Mouse (Mus musculus) neural tube, embryonic 12.5 days (tissue): ENCODE measurements at regions not wholly inside any gene's neighbourhood (a gene's known extent, or its start where the extent isn't known, plus 50 kb on each side); places are given as distances from the start of the nearest gene placed in this dataset.

Experiments
- ATAC-seq: fragments of 200-750 bp; cut with Nextera tagmentation; 2 replicates; pipeline ENCODE4 v1.8.0; 2017; ENCODE audit warnings: low read depth, mild to moderate bottlenecking, moderate TSS enrichment, moderate library complexity; ENCODE audit not compliant: low FRiP score
- H3K27ac ChIP-seq: fragments of 300-500 bp; sonication (generic); 2 replicates; pipeline ENCODE4 v1.5.1; 2016
- H3K27me3 ChIP-seq: fragments of 300-500 bp; sonication (generic); replicated peaks from 2 replicates; pipeline ENCODE4 v1.6.1; 2016; ENCODE audit warnings: mild to moderate bottlenecking
- H3K36me3 ChIP-seq: fragments of 300-500 bp; sonication (generic); 2 replicates; pipeline ENCODE4 v1.6.1; 2016; ENCODE audit warnings: mild to moderate bottlenecking
- H3K4me1 ChIP-seq: fragments of 300-500 bp; sonication (generic); 2 replicates; pipeline ENCODE4 v1.6.1; 2016
- H3K4me2 ChIP-seq: fragments of 300-500 bp; sonication (generic); replicated peaks from 2 replicates; pipeline ENCODE4 v1.6.1; 2016; ENCODE audit warnings: mild to moderate bottlenecking
- H3K4me3 ChIP-seq: fragments of 300-500 bp; sonication (generic); 2 replicates; pipeline ENCODE4 v1.5.1; 2016
- H3K9ac ChIP-seq: fragments of 300-500 bp; sonication (generic); 2 replicates; pipeline ENCODE4 v1.6.1; 2016; ENCODE audit warnings: mild to moderate bottlenecking
- H3K9me3 ChIP-seq: fragments of 300-500 bp; sonication (generic); 2 replicates; pipeline ENCODE4 v1.6.1; 2016; ENCODE audit warnings: mild to moderate bottlenecking
- WGBS: fragments of 180-500 bp; shearing (Covaris S2); methylation state at CpG from one replicate; pipeline ENCODE4 v1.1.7; 2016; 5-methylcytosine and 5-hydroxymethylcytosine counted together

GRCm38 (mm10) chr2:139325501-139325900 is 168.2 kb upstream of the Sptlc3 start:
- Histone ChIP-seq H3K9ac (no peak overlapping the region), H3K9me3 (no peaks in the 10 kb centered on the region), H3K4me3 (no peak overlapping the region), H3K4me1 (no peaks in the 10 kb centered on the region), H3K4me2 (no peak overlapping the region), H3K36me3 (no peaks in the 10 kb centered on the region), H3K27me3 (no peaks in the 10 kb centered on the region), H3K27ac (no peak overlapping the region)
- 84% methylated on average over 3 of the region's 3 CpGs for WGBS
- ATAC-seq, result no peak

GRCm38 (mm10) chr2:139334681-139335080 is 159.0 kb upstream of the Sptlc3 start:
- no peak overlapping the region for H3K9ac ChIP-seq
- no peak overlapping the region for H3K27ac ChIP-seq
- ATAC-seq, result no peak
- WGBS, result 62% methylated on average over 1 of the region's 1 CpGs
- H3K4me3 ChIP-seq, result no peak overlapping the region
- H3K9me3 ChIP-seq, result no peaks in the 10 kb centered on the region
- no peaks in the 10 kb centered on the region for H3K4me1 ChIP-seq
- no peaks in the 10 kb centered on the region for H3K27me3 ChIP-seq
- H3K36me3 ChIP-seq, result no peaks in the 10 kb centered on the region
- no peak overlapping the region for H3K4me2 ChIP-seq

- H3K27me3 ChIP-seq, result no peaks in the 10 kb centered on the region
- H3K27ac ChIP-seq, result no peak overlapping the region
- H3K9me3 ChIP-seq, result no peaks in the 10 kb centered on the region
- no peak overlapping the region for H3K4me3 ChIP-seq
- H3K4me2 ChIP-seq, result no peak overlapping the region
- WGBS, result 88% methylated on average over 4 of the region's 4 CpGs
- no peaks in the 10 kb centered on the region for H3K4me1 ChIP-seq
- H3K36me3 ChIP-seq, result no peaks in the 10 kb centered on the region
- ATAC-seq, result no peak
- no peak overlapping the region for H3K9ac ChIP-seq
Observed at GRCm38 (mm10) chr2:139338240-139338639, 155.5 kb upstream of the Sptlc3 start.

GRCm38 (mm10) chr2:139356280-139357010 is 137.3 kb upstream of the Sptlc3 start:
- no peaks in the 10 kb centered on the region for H3K36me3 ChIP-seq
- H3K4me3 ChIP-seq, result no peak overlapping the region
- ATAC-seq, result no peak
- H3K4me2 ChIP-seq, result no peak overlapping the region
- H3K9ac ChIP-seq, result no peak overlapping the region
- no peaks in the 10 kb centered on the region for H3K27me3 ChIP-seq
- H3K27ac ChIP-seq, result no peak overlapping the region
- WGBS, result 87% methylated on average over 3 of the region's 3 CpGs
- H3K9me3 ChIP-seq, result no peaks in the 10 kb centered on the region
- H3K4me1 ChIP-seq, result no peaks in the 10 kb centered on the region

GRCm38 (mm10) chr2:139362245-139362847 is 131.4 kb upstream of the Sptlc3 start:
- Histone ChIP-seq H3K4me3 (no peak overlapping the region), H3K4me1 (no peaks in the 10 kb centered on the region), H3K9me3 (no peaks in the 10 kb centered on the region), H3K4me2 (no peak overlapping the region), H3K27ac (no peak overlapping the region), H3K36me3 (no peaks in the 10 kb centered on the region), H3K27me3 (no peaks in the 10 kb centered on the region), H3K9ac (no peak overlapping the region)
- 89% methylated on average over 1 of the region's 1 CpGs for WGBS
- no peak for ATAC-seq

GRCm38 (mm10) chr2:139370070-139370469 is 123.6 kb upstream of the Sptlc3 start:
- Histone ChIP-seq H3K36me3 (no peaks in the 10 kb centered on the region), H3K27me3 (no peaks in the 10 kb centered on the region), H3K4me1 (no peaks in the 10 kb centered on the region), H3K9me3 (no peaks in the 10 kb centered on the region), H3K27ac (no peak overlapping the region), H3K4me2 (no peak overlapping the region), H3K4me3 (no peak overlapping the region), H3K9ac (no peak overlapping the region)
- WGBS, result 63% methylated on average over 1 of the region's 1 CpGs
- ATAC-seq, result no peak

GRCm38 (mm10) chr2:139380285-139380684 is 113.4 kb upstream of the Sptlc3 start:
- Histone ChIP-seq H3K9ac (no peak overlapping the region), H3K27me3 (no peaks in the 10 kb centered on the region), H3K4me2 (no peak overlapping the region), H3K27ac (no peak overlapping the region), H3K4me3 (no peak overlapping the region), H3K9me3 (no peaks in the 10 kb centered on the region), H3K36me3 (no peaks in the 10 kb centered on the region), H3K4me1 (no peaks in the 10 kb centered on the region)
- no peak for ATAC-seq
- 86% methylated on average over 6 of the region's 6 CpGs for whole genome bisulfite sequencing

GRCm38 (mm10) chr2:139381628-139382027 is 112.1 kb upstream of the Sptlc3 start:
- no peaks in the 10 kb centered on the region for H3K36me3 ChIP-seq
- peak; percentile 92 for ATAC-seq
- H3K4me1 ChIP-seq, result no peaks in the 10 kb centered on the region
- 0% methylated on average over 1 of the region's 1 CpGs for WGBS
- H3K9ac ChIP-seq, result no peak overlapping the region
- H3K4me2 ChIP-seq, result no peak overlapping the region
- H3K27ac ChIP-seq, result no peak overlapping the region
- no peaks in the 10 kb centered on the region for H3K9me3 ChIP-seq
- no peak overlapping the region for H3K4me3 ChIP-seq
- H3K27me3 ChIP-seq, result no peaks in the 10 kb centered on the region

GRCm38 (mm10) chr2:139413559-139413958 is 80.2 kb upstream of the Sptlc3 start:
- Histone ChIP-seq H3K9ac (no peak overlapping the region), H3K36me3 (no peaks in the 10 kb centered on the region), H3K9me3 (no peaks in the 10 kb centered on the region), H3K4me2 (no peak overlapping the region), H3K27ac (no peak overlapping the region), H3K4me3 (no peak overlapping the region), H3K4me1 (no peaks in the 10 kb centered on the region), H3K27me3 (no peaks in the 10 kb centered on the region)
- ATAC-seq, result no peak
- WGBS, result 36% methylated on average over 3 of the region's 3 CpGs

- Histone ChIP-seq H3K4me1 (no peaks in the 10 kb centered on the region), H3K4me3 (no peak overlapping the region), H3K4me2 (no peak overlapping the region), H3K27me3 (no peaks in the 10 kb centered on the region), H3K36me3 (no peaks in the 10 kb centered on the region), H3K9me3 (no peaks in the 10 kb centered on the region), H3K27ac (no peak overlapping the region), H3K9ac (no peak overlapping the region)
- 53% methylated on average over 1 of the region's 1 CpGs for WGBS
- ATAC-seq, result no peak
Observed at GRCm38 (mm10) chr2:139417506-139417905, 76.2 kb upstream of the Sptlc3 start.

- H3K9me3 ChIP-seq, result no peaks in the 10 kb centered on the region
- no peak overlapping the region for H3K4me2 ChIP-seq
- no peaks in the 10 kb centered on the region for H3K36me3 ChIP-seq
- no peak overlapping the region for H3K27ac ChIP-seq
- H3K4me1 ChIP-seq, result no peaks in the 10 kb centered on the region
- no peaks in the 10 kb centered on the region for H3K27me3 ChIP-seq
- peak; percentile 13; the same call in 1 of the 2 replicates for ATAC-seq
- 85% methylated on average over 3 of the region's 3 CpGs for WGBS
- H3K9ac ChIP-seq, result no peak overlapping the region
- H3K4me3 ChIP-seq, result no peak overlapping the region
Observed at GRCm38 (mm10) chr2:139422678-139423077, 71.0 kb upstream of the Sptlc3 start.

- no peak overlapping the region for H3K4me3 ChIP-seq
- no peaks in the 10 kb centered on the region for H3K27me3 ChIP-seq
- H3K36me3 ChIP-seq, result no peaks in the 10 kb centered on the region
- H3K9ac ChIP-seq, result no peak overlapping the region
- no peaks in the 10 kb centered on the region for H3K4me1 ChIP-seq
- no peaks in the 10 kb centered on the region for H3K9me3 ChIP-seq
- H3K4me2 ChIP-seq, result no peak overlapping the region
- WGBS, result 82% methylated on average over 2 of the region's 2 CpGs
- no peak for ATAC-seq
- no peak overlapping the region for H3K27ac ChIP-seq
Observed at GRCm38 (mm10) chr2:139423413-139423812, 70.3 kb upstream of the Sptlc3 start.
